Mouse (Mus musculus): ENCODE measurements at regions not wholly inside any gene's neighbourhood (a gene's known extent, or its start where the extent isn't known, plus 50 kb on each side); places are given as distances from the start of the nearest gene placed in this dataset.

DNA sequence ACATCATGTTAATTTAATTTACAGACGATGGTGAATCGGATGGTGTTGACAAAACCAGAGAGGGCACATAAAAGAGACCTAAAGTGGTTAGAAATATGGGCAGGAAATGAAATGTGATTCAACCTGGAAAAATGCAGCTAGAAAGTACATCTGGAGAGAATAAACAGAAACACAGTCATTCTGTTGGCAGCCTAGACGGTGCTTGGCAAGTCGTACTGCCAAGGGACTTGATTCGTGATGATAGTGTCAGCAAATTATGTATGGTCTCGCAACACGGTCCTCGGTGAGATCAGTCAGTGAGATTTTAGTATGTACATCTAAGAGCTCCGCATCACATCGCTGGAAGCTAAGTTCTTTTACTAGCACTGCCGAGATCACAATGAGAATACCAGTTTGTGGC is 338.3 kb upstream of the Pmfbp1 start:
- no peak overlapping the region for H3K27ac ChIP-seq (replicated peaks; ENCODE audit: low read depth, low read length)
- H3K9me3 ChIP-seq (replicated peaks; ENCODE audit: control insufficient read depth, low read length): no peaks in the 10 kb centered on the region
- 47% methylated on average over 11 of the region's 11 CpGs for WGBS
- ATAC-seq (replicated peaks; ENCODE audit: insufficient number of reproducible peaks, low FRiP score, low TSS enrichment, low read depth) (no peak), DNase-seq (ENCODE audit: low spot score) (peak; percentile 53)
- H3K27me3 ChIP-seq (ENCODE audit: control insufficient read depth, insufficient read depth, low read length): no peaks in the 10 kb centered on the region
- no peaks in the 10 kb centered on the region for H3K4me1 ChIP-seq (ENCODE audit: control insufficient read depth, insufficient read depth, low read length)
- no peak overlapping the region for H3K9ac ChIP-seq (replicated peaks; ENCODE audit: low read length)
- H3K4me2 ChIP-seq (ENCODE audit: low read depth, low read length): no peak overlapping the region
- no peaks in the 10 kb centered on the region for H3K36me3 ChIP-seq (replicated peaks; ENCODE audit: control insufficient read depth, insufficient read depth, low read depth, low read length)
- H3K4me3 ChIP-seq (ENCODE audit: low read depth, low read length): no peak overlapping the region

DNA sequence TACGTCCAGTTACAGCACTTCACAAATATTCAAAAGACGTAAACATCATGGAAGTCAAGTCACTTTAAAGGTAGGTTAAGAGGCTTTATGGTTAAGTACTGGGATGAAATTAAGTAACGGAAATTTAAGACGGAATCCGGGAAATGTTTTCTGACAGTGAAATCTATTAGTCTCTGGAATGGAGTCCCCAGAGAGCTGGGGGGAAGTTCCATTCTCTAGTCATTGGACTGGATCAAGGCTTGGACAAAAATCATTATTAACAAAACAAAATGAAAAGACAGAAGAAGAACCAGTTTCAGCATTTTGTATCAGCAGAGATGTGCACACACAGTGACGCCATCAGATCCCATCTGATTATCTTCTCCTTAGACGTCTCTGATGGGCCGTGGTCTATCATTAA is 337.8 kb upstream of the Pmfbp1 start:
- no peaks in the 10 kb centered on the region for H3K9me3 ChIP-seq (replicated peaks; ENCODE audit: control insufficient read depth, low read length)
- 60% methylated on average over 8 of the region's 8 CpGs for WGBS
- no peaks in the 10 kb centered on the region for H3K27me3 ChIP-seq (ENCODE audit: control insufficient read depth, insufficient read depth, low read length)
- no peaks in the 10 kb centered on the region for H3K36me3 ChIP-seq (replicated peaks; ENCODE audit: control insufficient read depth, insufficient read depth, low read depth, low read length)
- no peaks in the 10 kb centered on the region for H3K4me1 ChIP-seq (ENCODE audit: control insufficient read depth, insufficient read depth, low read length)
- H3K4me2 ChIP-seq (ENCODE audit: low read depth, low read length): no peak overlapping the region
- ATAC-seq (replicated peaks; ENCODE audit: insufficient number of reproducible peaks, low FRiP score, low TSS enrichment, low read depth) (no peak), DNase-seq (ENCODE audit: low spot score) (peak; percentile 15)
- no peak overlapping the region for H3K9ac ChIP-seq (replicated peaks; ENCODE audit: low read length)
- no peak overlapping the region for H3K27ac ChIP-seq (replicated peaks; ENCODE audit: low read depth, low read length)
- no peak overlapping the region for H3K4me3 ChIP-seq (ENCODE audit: low read depth, low read length)

DNA sequence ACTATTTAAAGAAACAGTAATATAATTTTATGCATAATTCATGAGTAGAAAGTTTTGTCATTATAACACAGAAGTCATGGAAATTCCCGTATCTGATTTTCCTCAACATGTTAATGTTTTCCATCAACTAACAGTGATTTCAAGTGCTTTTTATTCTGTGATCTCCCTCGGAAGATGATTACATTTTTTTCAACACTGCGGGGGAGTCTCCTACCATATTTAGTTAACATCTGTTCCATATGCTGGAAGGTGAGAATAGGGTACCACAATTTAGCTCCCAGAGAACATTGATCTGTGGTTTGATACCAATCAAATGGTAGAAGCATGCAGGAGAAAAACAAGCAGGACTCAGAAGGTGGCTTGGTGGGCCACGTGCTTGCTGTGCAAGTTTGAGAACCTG is 321.1 kb upstream of the Pmfbp1 start:
- Histone ChIP-seq H3K36me3 (replicated peaks; ENCODE audit: control insufficient read depth, insufficient read depth, low read depth, low read length) (no peaks in the 10 kb centered on the region), H3K9ac (replicated peaks; ENCODE audit: low read length) (no peak overlapping the region), H3K27ac (replicated peaks; ENCODE audit: low read depth, low read length) (no peak overlapping the region), H3K4me1 (ENCODE audit: control insufficient read depth, insufficient read depth, low read length) (no peaks in the 10 kb centered on the region), H3K4me3 (ENCODE audit: low read depth, low read length) (no peak overlapping the region), H3K27me3 (ENCODE audit: control insufficient read depth, insufficient read depth, low read length) (no peaks in the 10 kb centered on the region), H3K4me2 (ENCODE audit: low read depth, low read length) (no peak overlapping the region), H3K9me3 (replicated peaks; ENCODE audit: control insufficient read depth, low read length) (no peaks in the 10 kb centered on the region)
- no peak for ATAC-seq (replicated peaks; ENCODE audit: insufficient number of reproducible peaks, low FRiP score, low TSS enrichment, low read depth)
- 82% methylated on average over 4 of the region's 4 CpGs for WGBS
- no peak for DNase-seq (ENCODE audit: low spot score)

DNA sequence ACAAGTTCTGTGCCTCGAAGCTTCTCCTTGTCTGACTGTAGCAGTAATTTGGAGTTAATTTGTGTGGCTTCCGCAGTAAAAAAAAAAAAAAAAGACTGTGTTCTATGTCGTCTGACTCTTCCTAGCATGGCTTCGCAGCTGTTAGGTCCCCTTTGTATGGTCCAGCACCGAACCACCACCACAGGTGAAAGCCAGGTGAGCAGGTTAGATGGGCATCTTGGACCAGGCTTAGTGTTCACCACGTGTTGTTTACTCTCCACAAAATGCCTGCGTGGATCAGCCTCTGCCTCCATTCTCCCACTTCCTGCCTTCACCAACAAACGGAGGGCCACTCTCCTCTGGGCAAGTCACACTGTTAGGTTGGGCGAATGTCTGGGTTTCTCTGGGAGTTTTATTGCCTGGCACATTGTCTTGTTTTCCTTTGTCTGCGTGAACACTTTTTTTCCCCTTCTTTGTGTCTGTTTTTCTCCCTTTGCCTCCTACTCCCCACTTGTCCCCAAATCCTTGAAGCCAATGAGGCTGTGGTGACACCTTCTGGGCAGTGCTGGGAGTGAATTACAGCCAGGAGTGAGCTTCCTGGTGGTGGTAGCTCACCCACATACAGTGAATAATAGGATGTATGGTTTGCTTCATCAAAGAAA is 308.1 kb upstream of the Pmfbp1 start:
- Histone ChIP-seq H3K9ac (replicated peaks; ENCODE audit: low read length) (peak overlapping the region; percentile 58), H3K4me3 (ENCODE audit: low read depth, low read length) (no peak overlapping the region; the same call in 1 of the 2 replicates), H3K27me3 (ENCODE audit: control insufficient read depth, insufficient read depth, low read length) (no peaks in the 10 kb centered on the region), H3K36me3 (replicated peaks; ENCODE audit: control insufficient read depth, insufficient read depth, low read depth, low read length) (no peaks in the 10 kb centered on the region), H3K9me3 (replicated peaks; ENCODE audit: control insufficient read depth, low read length) (no peaks in the 10 kb centered on the region), H3K4me2 (ENCODE audit: low read depth, low read length) (peak overlapping the region; percentile 27; the same call in 1 of the 2 replicates), H3K27ac (replicated peaks; ENCODE audit: low read depth, low read length) (0 out of 2 replicates have a peak overlapping the region, but pooled peaks have one; percentile 20), H3K4me1 (ENCODE audit: control insufficient read depth, insufficient read depth, low read length) (no peaks in the 10 kb centered on the region)
- ATAC-seq (replicated peaks; ENCODE audit: insufficient number of reproducible peaks, low FRiP score, low TSS enrichment, low read depth) (peak; percentile 82), DNase-seq (ENCODE audit: low spot score) (peak; percentile 84)
- whole genome bisulfite sequencing: 29% methylated on average over 10 of the region's 10 CpGs

DNA sequence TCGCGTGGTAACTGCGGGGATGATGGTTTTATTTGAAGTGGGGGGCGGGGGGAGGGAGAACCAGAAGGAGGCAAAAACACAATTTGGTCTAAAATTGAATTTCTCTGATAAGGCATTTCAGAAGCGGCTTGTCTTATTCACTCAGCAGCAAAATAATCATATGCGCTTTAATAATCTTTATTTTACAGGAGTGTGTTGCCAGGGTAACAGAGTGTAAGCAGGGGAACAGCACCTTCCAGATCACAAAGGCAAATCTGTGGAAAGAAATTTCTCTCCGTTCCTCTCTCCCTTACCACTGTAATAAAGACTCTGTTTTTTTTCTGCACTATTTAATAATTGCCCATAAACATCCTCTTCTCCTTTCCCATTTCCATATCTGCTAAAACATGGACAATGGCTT is 306.2 kb upstream of the Pmfbp1 start:
- no peak for ATAC-seq (replicated peaks; ENCODE audit: insufficient number of reproducible peaks, low FRiP score, low TSS enrichment, low read depth)
- Histone ChIP-seq H3K27me3 (ENCODE audit: control insufficient read depth, insufficient read depth, low read length) (no peaks in the 10 kb centered on the region), H3K9ac (replicated peaks; ENCODE audit: low read length) (no peak overlapping the region), H3K27ac (replicated peaks; ENCODE audit: low read depth, low read length) (no peak overlapping the region), H3K9me3 (replicated peaks; ENCODE audit: control insufficient read depth, low read length) (no peaks in the 10 kb centered on the region), H3K4me1 (ENCODE audit: control insufficient read depth, insufficient read depth, low read length) (no peaks in the 10 kb centered on the region), H3K36me3 (replicated peaks; ENCODE audit: control insufficient read depth, insufficient read depth, low read depth, low read length) (no peaks in the 10 kb centered on the region), H3K4me3 (ENCODE audit: low read depth, low read length) (no peak overlapping the region), H3K4me2 (ENCODE audit: low read depth, low read length) (no peak overlapping the region)
- DNase-seq (ENCODE audit: low spot score): no peak
- 81% methylated on average over 7 of the region's 7 CpGs for WGBS

DNA sequence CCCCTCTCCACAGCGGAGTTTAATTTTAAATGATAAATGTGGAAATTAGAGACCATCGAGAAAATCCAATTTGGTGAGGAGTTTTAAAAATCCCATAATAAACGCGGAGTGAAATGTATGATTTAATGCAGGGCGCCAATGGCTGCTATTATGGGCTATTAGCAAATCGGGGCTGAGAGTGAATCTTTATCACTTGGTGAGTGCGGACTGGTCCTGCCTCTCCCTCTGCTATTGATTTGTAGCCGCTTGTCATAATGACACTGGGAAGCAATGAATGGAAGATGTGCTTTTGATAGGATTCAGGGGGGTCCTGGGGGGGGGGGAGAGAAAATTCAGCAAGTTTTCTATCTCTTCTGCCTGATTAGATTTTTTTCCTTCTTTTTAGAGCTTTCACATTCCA is 279.6 kb upstream of the Pmfbp1 start:
- no peaks in the 10 kb centered on the region for H3K27me3 ChIP-seq (ENCODE audit: control insufficient read depth, insufficient read depth, low read length)
- H3K4me3 ChIP-seq (ENCODE audit: low read depth, low read length): no peak overlapping the region
- 87% methylated on average over 8 of the region's 8 CpGs for WGBS
- no peak overlapping the region for H3K27ac ChIP-seq (replicated peaks; ENCODE audit: low read depth, low read length)
- no peak for DNase-seq (ENCODE audit: low spot score)
- no peak overlapping the region for H3K9ac ChIP-seq (replicated peaks; ENCODE audit: low read length)
- H3K4me2 ChIP-seq (ENCODE audit: low read depth, low read length): no peak overlapping the region
- H3K9me3 ChIP-seq (replicated peaks; ENCODE audit: control insufficient read depth, low read length): no peaks in the 10 kb centered on the region
- no peak for ATAC-seq (replicated peaks; ENCODE audit: insufficient number of reproducible peaks, low FRiP score, low TSS enrichment, low read depth)
- H3K4me1 ChIP-seq (ENCODE audit: control insufficient read depth, insufficient read depth, low read length): no peaks in the 10 kb centered on the region
- H3K36me3 ChIP-seq (replicated peaks; ENCODE audit: control insufficient read depth, insufficient read depth, low read depth, low read length): no peaks in the 10 kb centered on the region

DNA sequence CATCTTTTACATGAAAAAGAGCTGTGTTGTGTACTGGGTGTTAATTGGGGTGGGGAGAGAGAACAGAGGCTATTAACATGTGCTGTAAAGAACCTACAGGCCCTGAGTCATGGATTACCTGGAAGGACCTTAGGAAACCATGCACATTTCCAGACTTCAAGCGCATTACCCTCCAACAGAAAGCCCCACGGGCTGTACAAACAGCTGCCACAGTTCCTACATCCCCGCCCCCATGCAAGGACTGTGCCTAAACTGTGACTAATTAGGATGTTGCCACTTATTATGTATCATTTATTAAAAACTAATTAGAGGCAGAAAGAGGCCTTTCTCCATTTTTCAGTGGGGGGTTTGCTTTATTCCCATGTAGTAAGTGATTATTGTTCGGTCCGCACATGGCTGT is 277.5 kb upstream of the Pmfbp1 start:
- H3K9me3 ChIP-seq (replicated peaks; ENCODE audit: control insufficient read depth, low read length): no peaks in the 10 kb centered on the region
- H3K27ac ChIP-seq (replicated peaks; ENCODE audit: low read depth, low read length): no peak overlapping the region
- no peaks in the 10 kb centered on the region for H3K27me3 ChIP-seq (ENCODE audit: control insufficient read depth, insufficient read depth, low read length)
- WGBS: 79% methylated on average over 5 of the region's 5 CpGs
- H3K4me3 ChIP-seq (ENCODE audit: low read depth, low read length): no peak overlapping the region
- ATAC-seq (replicated peaks; ENCODE audit: insufficient number of reproducible peaks, low FRiP score, low TSS enrichment, low read depth) (no peak), DNase-seq (ENCODE audit: low spot score) (no peak)
- H3K36me3 ChIP-seq (replicated peaks; ENCODE audit: control insufficient read depth, insufficient read depth, low read depth, low read length): no peaks in the 10 kb centered on the region
- no peaks in the 10 kb centered on the region for H3K4me1 ChIP-seq (ENCODE audit: control insufficient read depth, insufficient read depth, low read length)
- H3K4me2 ChIP-seq (ENCODE audit: low read depth, low read length): no peak overlapping the region
- no peak overlapping the region for H3K9ac ChIP-seq (replicated peaks; ENCODE audit: low read length)

DNA sequence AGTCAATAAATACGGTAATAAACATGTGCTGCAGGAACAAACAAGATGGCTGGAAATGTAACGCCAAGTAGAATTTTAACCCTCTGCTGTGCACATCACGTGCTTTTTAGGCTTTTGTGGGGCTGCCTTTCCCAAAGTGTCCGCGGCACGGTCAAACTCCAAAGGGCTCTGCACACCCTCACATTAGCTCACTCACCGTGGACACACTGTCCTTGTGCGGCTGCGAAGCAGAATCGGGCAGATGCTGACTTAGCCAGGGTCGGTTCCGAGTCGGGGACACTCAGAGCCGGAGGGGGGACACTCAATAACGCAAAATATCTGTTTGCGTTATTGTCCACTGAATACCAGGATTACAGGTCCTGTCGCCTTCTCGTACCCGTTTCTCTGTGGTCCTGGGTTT is 276.5 kb upstream of the Pmfbp1 start:
- ATAC-seq (replicated peaks; ENCODE audit: insufficient number of reproducible peaks, low FRiP score, low TSS enrichment, low read depth): no peak
- Histone ChIP-seq H3K4me1 (ENCODE audit: control insufficient read depth, insufficient read depth, low read length) (no peaks in the 10 kb centered on the region), H3K27ac (replicated peaks; ENCODE audit: low read depth, low read length) (no peak overlapping the region), H3K9ac (replicated peaks; ENCODE audit: low read length) (no peak overlapping the region), H3K9me3 (replicated peaks; ENCODE audit: control insufficient read depth, low read length) (no peaks in the 10 kb centered on the region), H3K4me3 (ENCODE audit: low read depth, low read length) (no peak overlapping the region), H3K4me2 (ENCODE audit: low read depth, low read length) (no peak overlapping the region), H3K27me3 (ENCODE audit: control insufficient read depth, insufficient read depth, low read length) (no peaks in the 10 kb centered on the region), H3K36me3 (replicated peaks; ENCODE audit: control insufficient read depth, insufficient read depth, low read depth, low read length) (no peaks in the 10 kb centered on the region)
- DNase-seq (ENCODE audit: low spot score): no peak
- WGBS: 94% methylated on average over 19 of the region's 19 CpGs
